Mouse (Mus musculus) layer of hippocampus, postnatal 25 days (tissue): ENCODE measurements around the gene Tmem190. TPM values are rescaled to one million over a fixed set of nuclear protein-coding genes. Genes with fewer than 3 reads are reported as not detected.

Experiments used
- DNase-seq, 2 experiments: peaks; one replicate each; pipeline ENCODE4 v3.0.0; 2022; ENCODE audit warnings: mixed read lengths in 2 of 2, low spot score in 1 of 2; ENCODE audit errors: extremely low spot score in 1 of 2
- total RNA-seq, 2 experiments: library from RNA; stranded (reverse); gene quantifications; 2 replicates each; pipeline ENCODE4 v1.2.3; 2021

The Tmem190 gene
- not detected for total RNA-seq

DNA sequence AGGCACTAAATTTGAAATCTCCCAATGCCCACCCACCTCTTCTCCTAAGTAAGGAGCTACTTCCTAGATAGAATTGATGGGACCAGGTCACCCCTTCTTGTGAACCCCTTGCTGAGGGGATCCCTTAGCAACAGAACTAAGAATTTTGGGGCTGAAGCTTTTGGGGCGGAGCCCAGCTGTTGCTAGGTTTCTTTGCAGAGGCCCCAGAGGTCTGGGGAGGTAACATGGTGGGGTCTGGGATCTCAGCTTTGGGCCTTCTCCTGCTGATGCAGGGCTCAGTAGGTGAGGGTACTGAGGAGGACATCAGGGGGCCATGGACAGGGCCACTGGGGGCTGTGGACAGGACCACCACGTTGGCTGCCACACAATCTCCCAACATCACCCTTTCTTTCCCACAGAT, at the start of gene Tmem190, which contains the start of gene Il11:
Tmem190 (plus strand) TSS at position 179 of the 400 bp plus-strand sequence.
Il11 (minus strand) TSS at position 101 of the 400 bp plus-strand sequence.
- DNase-seq = no peak

GRCm38 (mm10) chr7:4732968-4733392, 49.8 kb upstream of the Tmem190 start:
- DNase-seq = no peak

GRCm38 (mm10) chr7:4739041-4739543, 43.6 kb upstream of the Tmem190 start:
- DNase-seq = no peak

- DNase-seq = peak; percentile 82 to 92
Measured at GRCm38 (mm10) chr7:4739544-4740275, 43.0 kb upstream of the Tmem190 start, which contains the start of gene Kmt5c. Kmt5c (plus strand) TSS chr7:4740115.

DNA sequence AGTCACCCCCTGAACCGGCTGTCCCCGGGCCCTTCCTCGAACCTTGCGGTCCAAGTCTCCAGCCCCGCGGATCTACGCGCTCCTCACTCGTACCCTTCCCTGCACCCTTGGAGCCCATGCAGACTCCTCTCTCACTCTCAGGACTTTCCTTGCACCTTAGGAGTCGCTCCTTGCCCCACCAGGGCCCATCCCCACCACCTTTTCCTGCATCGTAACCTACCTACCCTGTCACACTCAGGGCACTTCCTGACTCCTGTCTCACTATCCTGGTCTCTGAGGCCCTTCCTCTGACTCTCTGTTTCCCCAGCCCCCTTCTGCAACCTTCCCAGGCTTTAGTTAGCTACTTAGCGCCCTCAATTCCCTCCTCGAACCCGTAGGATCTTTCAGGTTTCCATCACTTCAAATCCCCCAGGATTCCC, 42.4 kb upstream of the Tmem190 start:
- DNase-seq = no peak

GRCm38 (mm10) chr7:4741151-4741550, 41.6 kb upstream of the Tmem190 start:
- peak in 1 of 2 experiments; percentile 39 for DNase-seq

- DNase-seq = no peak
Measured at GRCm38 (mm10) chr7:4741672-4742481, 40.9 kb upstream of the Tmem190 start.

- DNase-seq = no peak
Measured at GRCm38 (mm10) chr7:4742482-4742819, 40.3 kb upstream of the Tmem190 start.

- no peak for DNase-seq
Measured at GRCm38 (mm10) chr7:4743354-4743753, 39.4 kb upstream of the Tmem190 start.

DNA sequence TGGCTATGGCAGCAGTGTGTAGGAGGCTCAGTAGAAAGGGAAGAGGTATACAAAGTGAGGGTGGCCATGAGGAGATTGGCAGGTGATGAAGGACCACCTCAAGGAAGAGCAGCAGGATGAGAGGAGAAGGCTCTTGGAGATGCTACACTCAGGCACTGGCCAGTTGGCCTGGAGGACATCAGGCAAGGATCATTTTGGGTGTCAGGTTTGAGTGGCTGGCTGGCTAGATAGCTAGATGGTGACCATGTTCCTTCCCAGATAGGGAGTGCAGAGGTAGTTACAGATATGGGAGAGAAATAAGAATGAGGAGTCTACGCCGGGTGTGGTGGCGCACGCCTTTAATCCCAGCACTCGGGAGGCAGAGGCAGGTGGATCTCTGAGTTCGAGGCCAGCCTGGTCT, 37.9 kb upstream of the Tmem190 start:
- DNase-seq = no peak

- DNase-seq = no peak
Measured at GRCm38 (mm10) chr7:4746326-4746980, 36.3 kb upstream of the Tmem190 start.

- DNase-seq = no peak
Measured at GRCm38 (mm10) chr7:4747156-4747899, 35.4 kb upstream of the Tmem190 start.

DNA sequence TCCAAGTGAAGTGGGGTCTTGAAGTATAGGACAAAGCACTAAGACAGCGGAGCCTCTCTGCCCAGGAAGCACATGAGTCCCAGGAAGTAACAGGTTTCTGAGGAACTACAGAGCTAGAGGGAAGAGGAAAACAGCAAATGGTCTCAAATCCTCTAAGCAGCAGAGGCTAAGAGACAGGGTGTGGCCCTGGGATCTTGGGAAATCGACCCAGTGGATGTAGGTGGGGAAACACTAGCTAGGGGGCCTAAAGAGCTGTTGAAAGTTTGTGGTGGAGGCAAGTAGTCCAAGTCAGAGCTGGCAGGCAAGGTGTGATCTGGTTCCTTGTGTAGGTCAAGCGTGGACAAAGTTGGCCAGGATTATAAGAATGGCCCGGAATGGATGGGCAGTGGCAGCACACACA, 34.4 kb upstream of the Tmem190 start:
- DNase-seq = no peak

DNA sequence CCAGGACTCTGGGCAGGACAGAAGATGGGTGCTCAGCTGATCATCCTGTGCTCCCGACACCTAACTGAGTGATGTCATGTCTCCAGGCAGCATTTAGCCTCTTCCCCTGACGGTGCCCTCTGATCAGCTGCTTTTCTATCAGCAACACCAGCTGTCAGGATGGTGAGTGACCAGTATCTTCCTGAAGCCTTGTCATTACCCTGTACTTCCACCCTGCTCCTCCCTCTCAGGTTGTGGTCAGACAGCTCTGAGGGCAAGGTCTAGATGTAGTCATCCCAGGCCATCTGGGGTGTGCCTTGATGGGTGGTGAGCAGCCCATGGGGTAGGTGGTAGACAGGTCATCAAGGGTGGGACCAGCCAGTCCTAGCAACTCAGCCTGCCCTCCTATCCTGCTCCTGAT, 33.6 kb upstream of the Tmem190 start:
- DNase-seq = no peak

- DNase-seq = no peak
Measured at GRCm38 (mm10) chr7:4751971-4752820, 30.5 kb upstream of the Tmem190 start.

DNA sequence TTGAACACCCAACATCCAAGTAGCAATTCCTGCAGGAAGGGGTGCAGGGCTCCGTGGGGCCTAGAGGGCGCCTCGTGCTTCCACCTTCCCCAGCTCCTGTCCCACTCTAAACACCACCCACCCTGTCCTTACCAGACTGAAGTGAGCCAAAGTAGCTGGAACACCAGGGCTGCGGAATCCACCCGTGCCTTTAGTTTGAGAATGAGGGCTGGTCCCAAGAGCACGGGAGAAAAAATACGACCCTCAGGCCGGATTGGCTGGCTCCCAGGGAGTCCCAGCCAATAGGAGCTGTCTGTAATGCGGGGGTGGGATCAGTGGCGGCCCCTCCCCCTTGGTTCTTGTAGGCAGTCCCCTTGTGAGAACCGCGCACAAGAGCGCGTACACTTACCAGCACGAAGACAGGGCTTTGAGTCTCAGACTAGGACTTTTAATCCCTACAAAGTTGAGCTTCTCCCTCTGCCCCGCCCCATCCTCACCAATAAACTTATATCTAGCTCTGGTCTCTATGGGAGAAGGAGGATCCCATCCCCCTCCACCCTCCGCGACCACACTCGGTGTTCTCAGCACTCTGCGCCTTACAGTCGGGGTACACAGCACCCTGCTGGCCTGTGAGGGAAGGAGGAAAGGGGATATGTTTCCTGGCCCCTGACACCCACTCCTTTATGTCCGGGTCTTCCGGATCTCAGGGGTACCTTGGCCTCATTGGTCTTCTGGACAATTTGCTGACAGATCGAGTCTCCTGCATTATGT, 29.7 kb upstream of the Tmem190 start, which contains the start of gene Cox6b2:
Cox6b2 (minus strand) TSS at position 274 of the 750 bp plus-strand sequence.
- peak in 1 of 2 experiments; percentile 42 for DNase-seq

DNA sequence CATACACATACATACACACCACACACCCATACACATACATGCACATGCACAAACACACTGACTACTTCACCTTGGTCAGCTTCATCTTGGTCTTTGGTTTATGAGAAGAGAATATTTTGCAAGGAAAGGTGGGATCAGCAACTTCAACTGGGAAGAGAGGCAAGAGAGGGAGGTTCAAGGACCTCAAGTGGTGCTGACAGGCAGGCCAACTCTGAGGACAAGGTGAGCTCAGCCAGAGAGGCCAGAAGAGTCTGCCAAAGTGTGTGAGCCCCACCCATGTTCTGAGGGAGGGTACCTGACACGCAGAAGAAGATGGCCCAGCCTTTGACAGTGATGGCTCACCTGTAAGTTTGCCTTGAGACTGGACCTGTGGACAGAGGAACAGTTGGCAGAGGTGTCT, 23.1 kb upstream of the Tmem190 start:
- DNase-seq = no peak

GRCm38 (mm10) chr7:4764946-4765710, 17.6 kb upstream of the Tmem190 start:
- DNase-seq = no peak
